Mouse (Mus musculus) E14TG2a.4 (cell line): Measurements from ENCODE around the gene Tbc1d9b.

Source experiments
- CTCF ChIP-seq: conservative IDR thresholded peaks from 2 replicates; pipeline ENCODE4 v1.5.1; 2014; ENCODE audit warnings: low read length
- NANOG ChIP-seq: IDR thresholded peaks from 2 replicates; pipeline ENCODE4 v1.6.1; 2014; ENCODE audit warnings: borderline replicate concordance, low read length, mixed read lengths
- POU5F1 ChIP-seq: IDR thresholded peaks from 2 replicates; pipeline ENCODE4 v1.6.1; 2014; ENCODE audit warnings: low read length, borderline replicate concordance

GRCm38 (mm10) chr11:50217811-50218210, 86.6 kb downstream of the Tbc1d9b start:
- TF ChIP-seq CTCF: no peak
- no peak for TF ChIP-seq NANOG
- no peak for TF ChIP-seq POU5F1
